Mouse (Mus musculus) adrenal gland, postnatal 25 days (tissue): Measurements from ENCODE around the gene Larp4b. TPM values are rescaled to one million over a fixed set of nuclear protein-coding genes. Genes with fewer than 3 reads are reported as not detected.

Source experiments
- DNase-seq: peaks from one replicate; pipeline ENCODE4 v3.0.0; 2021; ENCODE audit warnings: mixed read lengths
- total RNA-seq: library from RNA; stranded (reverse); gene quantifications from 2 replicates; pipeline ENCODE4 v1.2.3, GENCODE M21; 2021

Larp4b gene
- total RNA-seq, 1 experiment from 2014 or later: 75.1 TPM

DNA sequence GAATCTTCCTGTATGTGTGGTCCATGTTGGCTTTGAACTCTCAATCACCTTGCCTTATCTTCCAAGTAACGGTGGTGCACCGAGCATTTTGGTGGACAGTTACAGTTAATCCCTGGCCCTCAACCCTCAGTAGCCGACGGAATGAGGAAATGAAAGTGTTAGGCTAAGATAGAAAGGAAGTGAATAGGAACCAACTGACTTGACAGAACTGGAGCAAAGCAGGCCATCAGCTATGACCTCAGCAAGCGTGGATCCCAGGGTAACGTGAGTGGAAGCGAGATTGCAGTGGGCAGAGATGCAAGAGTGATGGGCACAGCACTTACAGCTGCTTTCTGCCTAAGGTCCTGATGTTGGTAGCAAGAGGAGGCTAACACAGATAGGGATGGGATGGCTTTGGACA is 31.5 kb downstream of the Larp4b start:
- no peak for DNase-seq

DNA sequence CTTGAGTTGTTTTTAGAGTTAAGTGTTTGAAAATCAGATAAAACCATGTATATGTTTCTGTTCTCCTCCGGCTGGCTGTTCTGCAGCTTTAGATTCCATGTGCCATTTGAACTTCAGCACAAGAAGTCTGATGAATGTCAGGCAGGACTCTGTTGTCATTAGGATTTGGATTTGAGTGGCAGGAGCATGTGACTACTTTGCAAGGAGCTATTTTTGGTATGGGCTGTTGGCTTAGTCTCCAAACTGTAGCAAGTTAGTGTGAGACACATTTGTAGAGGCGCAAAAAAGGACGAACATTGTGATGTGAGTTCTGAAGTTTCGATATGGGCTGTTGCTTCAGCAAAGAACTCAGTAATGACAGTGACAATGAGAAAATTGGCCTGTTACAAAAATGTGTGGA is 34.0 kb downstream of the Larp4b start:
- no peak for DNase-seq

DNA sequence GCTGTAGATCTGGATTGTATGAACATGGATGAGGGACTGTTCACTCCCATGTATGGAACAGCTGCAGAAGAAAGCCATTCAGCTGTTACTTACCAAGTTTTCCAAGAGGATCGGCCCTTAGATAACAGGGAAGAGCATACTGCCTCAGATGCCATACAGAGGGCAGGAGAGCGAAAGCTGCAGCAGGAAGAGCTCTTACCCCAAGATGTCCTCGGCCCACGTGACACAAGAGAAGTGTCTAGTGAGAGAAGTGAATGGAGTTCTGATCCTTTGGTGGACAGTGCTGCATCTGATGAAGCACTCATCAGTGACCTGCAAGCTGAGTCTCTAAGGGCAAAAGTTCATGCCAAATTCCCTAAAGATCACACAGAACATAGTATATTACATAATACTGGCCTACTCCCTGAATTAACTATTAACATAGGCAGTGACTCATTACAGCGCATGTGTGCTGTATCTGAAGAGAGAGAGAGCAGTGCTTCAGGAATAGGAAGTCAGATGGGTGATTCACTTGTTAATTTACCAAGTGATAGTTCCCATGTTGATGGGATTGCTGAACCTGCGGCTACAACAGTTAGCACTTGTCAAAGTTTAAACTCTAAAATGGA is 35.1 kb downstream of the Larp4b start:
- no peak for DNase-seq

DNA sequence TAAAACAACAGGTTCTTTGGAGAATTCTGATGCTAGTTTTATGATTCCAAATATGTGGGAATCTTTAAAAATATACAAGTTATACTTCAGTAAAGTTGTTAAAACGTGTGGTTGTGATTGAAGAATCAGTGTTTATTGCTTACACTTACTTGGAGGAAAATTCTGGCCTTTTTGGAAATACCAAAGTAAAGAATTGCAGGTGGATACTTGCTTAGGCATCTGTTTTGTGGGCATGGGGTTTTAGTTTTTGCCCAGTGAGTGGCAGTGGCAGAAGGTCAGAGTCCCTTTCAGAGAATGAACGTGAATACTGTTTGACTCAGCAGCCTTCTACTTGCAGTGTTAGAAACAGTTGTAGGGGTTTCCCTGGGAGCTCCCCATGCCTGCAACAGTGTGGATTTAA is 40.7 kb downstream of the Larp4b start:
- DNase-seq: no peak

DNA sequence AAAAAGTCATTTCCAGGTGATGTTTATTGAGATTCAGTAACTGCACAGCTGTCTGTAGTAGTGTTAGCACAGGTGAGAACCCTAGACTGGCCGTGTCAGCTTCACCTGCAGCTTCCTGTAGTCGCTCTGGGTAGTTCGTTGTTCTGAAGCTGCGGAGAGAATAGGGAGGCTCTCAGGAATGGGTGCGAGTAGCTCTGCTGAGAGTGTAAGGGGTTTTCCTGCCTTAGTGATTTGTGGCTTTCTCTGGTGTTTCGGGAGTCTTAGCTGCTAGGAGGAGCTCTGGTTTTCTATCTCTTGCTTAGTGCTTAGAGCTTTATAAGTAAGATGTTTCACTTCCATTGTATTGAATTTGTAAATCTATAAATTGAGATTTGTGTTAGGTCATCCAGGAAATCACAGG is 42.4 kb downstream of the Larp4b start:
- no peak for DNase-seq

DNA sequence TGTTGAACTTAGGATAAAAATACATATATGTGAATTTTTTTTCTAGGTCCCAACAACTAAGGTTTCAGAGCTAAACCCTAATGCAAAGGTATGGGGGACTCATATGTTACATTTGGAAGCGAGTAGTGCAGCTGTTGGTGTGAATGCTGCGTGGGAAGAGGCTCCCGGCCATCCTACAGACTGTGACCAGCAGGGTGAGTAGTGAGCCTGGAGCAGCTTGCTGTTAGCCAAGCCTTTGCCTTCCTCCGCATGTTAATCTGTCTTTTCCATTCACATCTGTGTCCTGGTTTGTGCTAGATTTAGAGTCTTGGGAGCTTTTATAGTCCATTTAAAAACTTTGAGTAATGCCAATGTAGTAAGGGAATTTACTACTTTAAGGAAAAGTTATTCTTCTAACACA is 43.1 kb downstream of the Larp4b start:
- DNase-seq: no peak

DNA sequence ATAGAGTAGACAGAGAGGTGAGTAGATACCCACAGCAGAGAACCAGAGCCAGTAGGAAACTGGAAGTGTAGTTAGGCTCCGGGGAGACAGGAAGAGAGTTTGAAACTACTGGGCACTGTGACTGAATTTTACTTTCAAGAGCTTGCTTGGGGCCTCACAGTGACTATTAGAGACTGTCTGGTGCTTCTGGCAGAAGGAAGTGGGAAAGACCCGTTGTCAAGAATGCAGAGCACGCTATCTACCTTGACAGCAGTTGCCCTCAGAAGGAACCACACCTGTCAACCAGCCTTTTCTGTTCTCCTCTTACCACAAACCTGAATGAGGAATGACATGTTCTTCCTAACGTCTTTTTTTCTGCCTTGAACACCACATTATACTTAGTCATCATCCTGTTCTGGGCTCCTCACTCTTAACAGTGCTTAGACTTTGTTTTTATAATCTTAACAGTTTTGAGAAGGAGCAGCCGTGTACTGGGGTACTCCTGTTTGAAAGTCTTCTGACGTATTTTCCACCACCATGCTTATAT is 45.8 kb downstream of the Larp4b start:
- no peak for DNase-seq

DNA sequence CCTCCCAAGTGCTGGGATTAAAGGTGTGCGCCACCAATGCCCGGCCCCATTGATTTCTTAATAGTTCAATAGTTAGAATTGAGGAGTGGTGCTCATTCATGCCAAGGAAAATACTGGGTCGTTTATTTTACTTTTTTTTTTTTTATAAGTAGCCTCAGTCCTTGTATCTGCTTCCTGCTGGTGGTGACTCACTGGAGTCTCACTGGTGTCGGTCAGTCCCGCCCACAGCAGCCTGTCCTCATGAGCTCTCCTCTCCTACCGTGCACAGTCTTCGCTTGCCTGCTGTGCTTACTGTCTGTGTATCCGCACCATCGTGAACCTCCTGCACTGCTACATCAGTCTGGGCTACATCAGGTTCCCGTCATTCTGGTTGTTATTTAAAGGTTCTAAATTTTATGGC is 46.5 kb downstream of the Larp4b start:
- peak; percentile 58 for DNase-seq

DNA sequence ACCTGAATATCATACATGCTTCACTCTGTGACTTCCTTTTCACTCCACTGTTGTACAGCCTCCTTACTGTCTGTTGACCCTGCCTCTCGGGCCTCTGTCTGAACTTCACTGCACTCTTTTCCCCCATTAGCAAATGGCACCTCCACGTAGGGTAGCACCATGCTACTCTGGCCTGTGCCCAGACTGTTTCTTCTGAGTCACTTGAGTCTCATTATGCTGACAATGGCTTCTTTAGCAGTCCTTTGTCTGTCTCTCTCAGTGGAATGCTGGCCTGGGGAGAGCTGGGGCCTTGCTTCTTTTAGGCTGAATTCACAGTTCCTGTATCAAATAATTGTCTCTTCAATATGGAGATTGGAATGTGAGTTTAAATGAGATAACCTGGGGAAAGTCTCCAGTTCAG is 48.7 kb downstream of the Larp4b start:
- DNase-seq: no peak

DNA sequence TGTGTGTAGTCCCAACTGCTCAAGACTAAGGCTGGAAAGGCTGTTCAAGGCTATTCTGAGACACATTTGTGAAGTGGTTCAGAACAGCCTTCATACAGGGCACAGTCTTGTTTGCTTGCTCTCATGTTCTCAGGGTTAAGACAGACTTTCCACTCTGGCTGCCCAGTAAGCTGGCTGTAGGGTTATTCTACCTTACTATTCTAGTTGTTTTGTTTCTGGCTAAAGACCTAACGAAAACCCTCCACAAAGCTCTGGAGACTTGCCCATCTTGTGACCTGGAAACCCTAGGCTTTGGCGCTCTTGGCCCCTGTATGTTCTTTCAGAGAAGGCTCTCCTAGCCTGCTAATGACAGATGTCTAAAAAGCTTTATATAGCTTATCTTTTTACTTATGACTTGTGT is 55.1 kb downstream of the Larp4b start:
- DNase-seq: no peak

DNA sequence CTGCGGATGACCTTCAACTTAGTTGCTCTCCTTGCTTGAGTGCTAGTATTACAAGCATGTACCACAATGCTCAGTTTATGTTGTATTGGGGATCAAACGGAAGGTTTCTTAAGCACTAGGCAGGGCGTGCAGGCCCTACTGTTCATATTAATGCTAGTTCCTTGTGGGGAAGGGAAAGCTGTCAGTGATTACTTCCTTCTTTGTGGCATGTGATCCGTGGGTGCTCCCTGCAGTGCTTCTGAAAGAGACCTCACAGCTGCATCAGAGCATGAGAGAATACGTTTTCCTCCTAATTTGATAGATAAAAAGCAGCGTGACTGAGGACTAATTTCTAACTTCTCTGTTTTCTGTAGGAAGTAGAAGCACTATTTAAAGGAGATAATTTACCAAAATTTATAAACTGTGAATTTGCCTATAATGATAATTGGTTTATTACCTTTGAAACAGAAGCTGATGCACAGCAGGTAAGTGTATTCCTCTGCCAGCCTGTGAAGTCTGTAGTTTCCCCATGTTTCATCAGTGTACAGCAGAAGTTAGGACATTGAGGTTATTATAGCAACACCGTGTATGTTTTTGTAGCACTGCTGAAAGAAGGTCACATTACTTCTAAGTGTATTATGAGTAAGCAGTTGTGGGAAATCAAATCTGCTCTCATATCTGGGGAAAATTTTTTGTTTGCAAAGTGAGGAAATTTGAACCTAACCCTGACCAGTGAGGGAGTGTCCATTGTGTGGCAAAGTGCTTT is 56.0 kb downstream of the Larp4b start:
- DNase-seq: no peak

DNA sequence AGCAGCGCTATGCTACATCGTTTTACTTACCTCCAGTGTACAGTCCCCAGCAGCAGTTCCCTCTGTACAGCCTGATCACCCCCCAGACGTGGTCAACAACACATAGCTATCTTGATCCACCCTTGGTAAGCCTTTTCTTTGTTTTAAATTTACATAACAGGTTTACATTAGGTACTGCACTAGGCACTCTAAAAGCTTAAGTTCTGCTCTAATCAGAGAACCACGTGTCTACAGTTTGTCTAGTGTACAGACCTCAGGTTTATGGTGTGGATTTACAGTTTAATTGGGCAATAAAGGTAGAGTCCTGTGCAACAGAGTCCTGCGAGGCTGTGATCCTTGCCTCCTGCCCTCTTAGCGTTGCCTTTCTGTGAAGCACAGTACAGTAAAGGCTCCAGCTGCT is 57.4 kb downstream of the Larp4b start:
- no peak for DNase-seq

DNA sequence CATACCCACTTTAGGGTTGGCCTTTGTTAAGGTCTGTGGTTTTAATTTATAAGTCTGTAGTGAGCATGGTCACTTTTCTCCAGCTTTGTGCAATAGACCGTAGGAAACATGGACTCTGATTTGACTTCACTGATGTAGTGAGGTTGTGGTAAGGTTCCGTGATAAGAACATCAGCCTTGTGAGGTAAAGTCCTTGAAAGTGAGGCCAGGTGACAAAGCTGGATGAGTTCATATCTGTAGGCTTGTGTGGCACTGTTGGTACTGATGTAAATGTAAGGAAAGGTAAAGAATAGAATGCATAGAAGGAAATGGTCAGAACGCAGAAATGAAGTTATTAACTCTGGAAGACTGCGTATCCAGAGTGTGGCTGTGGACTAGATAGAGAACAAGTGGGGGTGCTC is 57.9 kb downstream of the Larp4b start:
- no peak for DNase-seq

DNA sequence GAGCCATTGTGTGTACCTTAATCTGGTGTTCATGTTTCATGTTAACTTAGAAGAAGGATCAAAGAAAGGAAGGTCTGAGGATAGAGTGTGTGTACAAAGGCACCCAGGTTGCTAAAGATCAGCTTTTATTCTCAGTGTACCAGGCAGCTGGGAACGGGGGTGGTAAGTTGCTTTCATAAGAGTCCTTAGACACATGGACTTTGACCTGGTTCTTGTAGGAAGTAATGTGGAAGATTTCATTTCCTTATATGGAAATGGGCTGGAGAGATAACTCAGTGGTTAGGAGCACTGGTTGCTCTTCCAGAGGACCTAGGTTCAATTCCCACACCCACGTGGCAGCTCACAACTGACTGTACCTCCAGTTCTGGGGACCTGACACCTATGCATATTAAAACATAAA is 58.6 kb downstream of the Larp4b start:
- DNase-seq: no peak

DNA sequence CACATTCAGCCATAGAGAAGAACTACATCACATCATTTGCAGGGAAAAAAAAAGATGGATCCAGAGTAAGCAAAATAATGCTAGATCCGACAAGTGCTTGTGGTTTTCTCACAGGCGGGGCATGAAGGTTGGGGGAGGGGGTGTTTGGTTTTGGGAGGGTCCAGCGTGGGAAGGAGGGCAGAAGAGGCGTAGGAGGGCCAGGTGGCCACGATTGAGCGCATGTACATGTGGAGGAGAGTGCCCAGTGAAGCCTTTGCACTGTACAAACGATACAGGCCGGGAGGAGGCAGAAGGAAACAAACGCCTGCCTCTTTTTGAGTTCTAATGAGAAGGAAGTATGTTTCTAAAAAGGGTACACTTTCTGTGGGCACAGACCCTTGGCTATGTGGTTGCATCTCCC is 60.1 kb downstream of the Larp4b start:
- DNase-seq: no peak

DNA sequence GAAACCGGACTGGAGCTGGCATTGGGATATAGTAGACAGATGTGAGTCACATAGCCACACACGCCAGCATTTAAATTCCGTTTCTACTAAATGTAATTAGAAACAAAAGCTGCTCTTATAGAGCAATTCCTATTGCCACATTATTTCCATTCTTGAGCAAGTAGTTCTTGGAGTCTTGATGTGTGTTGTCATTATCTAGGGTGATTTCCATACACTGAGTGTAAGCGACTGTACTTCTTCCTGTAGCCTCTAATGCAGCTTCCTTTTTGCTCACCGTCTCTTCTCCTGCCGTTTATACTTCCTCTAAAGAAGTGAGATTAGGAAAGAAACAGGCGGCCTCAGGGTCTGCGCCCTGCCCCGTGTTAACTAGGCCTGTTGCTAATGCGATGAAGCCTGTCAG is 65.6 kb downstream of the Larp4b start:
- DNase-seq: no peak

DNA sequence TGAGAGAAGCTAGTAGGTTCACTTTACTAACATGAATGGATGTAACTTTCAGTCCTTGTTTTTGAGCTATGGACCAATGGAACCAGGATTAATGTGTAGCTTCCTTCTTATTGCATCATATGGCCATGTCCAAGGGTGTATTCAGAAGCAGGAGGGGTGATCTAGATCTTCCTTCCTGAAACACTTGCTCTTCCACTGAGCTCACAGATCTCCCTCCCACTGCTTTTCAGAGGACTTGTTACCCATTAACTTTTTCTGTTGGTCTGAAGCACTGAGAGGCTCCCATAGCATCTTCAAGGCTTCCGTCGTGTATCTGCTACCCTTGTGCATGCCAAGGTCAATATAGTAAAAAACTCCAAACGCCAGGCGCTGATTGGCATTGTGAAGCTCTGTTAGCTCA is 69.2 kb downstream of the Larp4b start:
- DNase-seq: no peak

DNA sequence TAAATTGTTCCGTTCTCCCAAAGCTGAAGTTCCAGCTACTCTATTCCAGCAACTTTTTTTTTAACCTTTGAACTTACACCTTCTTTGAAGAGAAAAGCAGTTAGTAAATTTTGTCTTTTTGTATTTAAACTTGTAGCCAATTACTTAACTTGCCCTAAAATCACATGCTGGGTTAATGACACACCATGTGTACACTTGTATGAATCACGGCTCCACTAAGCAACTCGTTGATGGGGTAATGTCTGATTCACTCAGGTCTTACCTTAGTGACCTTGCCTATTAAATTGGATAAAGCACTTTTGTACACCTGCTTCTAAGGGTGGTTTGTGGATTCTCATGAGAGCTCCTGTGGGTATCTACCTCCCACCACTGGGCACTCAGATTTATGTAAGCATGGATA is 74.2 kb downstream of the Larp4b start:
- DNase-seq: no peak

DNA sequence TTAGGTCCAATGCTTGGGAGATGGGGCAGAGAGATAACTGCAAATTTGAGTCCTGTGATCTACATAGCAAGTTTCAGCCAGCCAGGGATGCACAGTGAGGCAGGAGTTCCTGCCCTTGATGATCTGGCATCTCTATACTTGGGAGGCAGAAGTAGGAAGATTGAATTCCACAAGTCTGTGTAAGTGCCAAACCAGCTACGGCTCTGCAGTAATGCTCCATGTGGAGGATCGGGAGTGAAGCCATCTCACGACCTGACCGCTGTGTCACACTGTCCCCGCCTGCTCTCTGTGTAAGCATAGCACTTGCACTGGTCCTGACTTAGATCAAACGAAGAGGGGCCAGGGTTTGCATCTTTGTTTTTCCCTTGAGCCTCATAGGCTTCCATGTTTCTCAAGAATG is 75.9 kb downstream of the Larp4b start:
- no peak for DNase-seq

DNA sequence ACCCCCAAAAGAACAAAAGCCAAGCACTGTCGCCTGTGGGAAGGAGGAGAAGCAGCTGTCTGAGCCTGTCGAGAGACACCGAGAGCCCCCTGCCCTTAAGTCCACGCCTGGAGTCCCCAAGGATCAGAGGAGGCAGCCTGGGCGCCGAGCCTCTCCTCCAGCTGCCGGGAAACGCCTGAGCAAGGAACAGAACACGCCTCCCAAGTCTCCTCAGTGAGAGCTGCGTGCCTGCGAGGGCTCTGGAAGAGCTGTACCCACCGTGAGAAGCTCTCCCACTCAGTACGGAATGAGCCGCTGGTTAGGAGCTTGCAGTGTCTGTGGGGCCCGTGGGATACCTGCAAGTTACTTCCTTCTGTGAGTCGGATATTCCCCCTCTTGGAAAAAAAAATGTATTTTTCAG is 77.0 kb downstream of the Larp4b start:
- no peak for DNase-seq

DNA sequence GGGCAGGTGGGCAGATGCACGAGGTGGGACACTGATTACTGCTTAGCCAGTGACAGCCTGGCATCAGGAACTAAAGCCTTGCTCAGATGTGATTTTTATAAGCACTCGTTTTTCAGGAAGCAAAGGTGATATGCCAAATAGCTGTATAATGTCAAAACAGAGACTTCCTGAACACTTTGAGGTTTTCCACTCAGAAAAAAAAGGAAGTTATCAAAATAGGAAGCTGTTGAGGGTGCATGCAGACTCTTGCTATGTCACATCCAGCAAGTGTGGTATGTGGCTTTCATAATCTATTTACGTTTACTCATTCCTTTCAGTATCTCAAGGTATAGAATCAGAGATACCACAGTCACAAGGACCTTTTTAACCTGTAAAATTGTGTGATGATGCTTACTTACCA is 79.7 kb downstream of the Larp4b start:
- DNase-seq: no peak

DNA sequence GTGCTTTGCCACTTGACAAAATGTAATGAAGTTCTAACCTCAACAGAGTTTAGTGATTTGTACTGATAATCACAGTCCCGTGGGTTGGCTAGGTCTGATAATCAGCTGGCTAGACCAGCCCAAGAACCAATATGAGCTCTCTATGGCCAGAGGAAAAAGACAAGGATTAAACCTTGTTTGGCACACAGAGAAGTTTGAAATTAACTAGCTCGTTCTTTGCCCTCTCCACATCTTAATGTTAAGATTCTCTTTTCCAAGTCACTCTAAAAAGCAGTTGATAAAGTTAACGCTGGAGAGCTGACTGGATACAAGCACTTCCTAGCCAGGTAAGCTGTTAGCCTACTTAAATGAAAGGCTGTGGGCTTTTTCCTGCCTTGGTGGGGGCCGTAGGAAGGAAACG is 81.5 kb downstream of the Larp4b start:
- DNase-seq: no peak

DNA sequence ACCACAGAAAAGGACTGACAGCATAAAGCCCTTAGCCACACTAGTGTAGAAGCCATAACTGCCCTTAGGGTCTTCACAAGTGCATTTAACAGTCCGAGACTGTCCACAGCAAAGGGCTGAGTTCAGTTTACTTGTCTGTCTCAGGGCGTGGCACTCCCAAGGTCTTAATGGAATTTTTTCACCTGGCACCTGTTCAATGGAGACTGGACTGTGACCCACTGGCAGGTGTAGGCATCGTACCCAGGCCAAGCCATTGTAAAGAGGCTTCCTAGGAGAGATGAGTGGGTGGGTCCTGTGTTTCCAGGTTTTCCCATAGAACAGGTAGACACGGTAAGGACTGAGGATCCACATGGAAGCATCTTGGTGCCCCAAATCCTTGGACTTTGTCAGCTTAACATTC is 84.6 kb downstream of the Larp4b start:
- no peak for DNase-seq

DNA sequence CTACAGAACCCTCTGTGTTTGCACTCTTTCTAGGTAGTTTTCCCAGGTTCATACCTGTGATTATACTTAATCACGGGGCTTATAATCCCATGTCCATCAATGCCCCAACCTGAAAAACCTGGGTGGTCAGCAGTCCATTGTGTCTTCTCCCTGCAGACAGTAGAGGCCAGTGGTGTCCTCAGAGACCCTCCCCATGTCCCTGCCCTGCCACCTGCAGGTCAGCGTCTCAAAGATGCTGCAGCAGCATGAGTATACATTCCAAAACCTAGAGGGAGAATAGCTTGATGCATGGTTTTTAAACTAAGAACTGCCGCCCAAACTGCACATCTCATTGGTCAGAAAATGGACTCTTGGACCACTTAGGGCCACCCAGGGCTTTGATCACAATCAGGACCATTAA is 85.0 kb downstream of the Larp4b start:
- DNase-seq: no peak
